Mouse (Mus musculus) neural tube, embryonic 12.5 days (tissue): ENCODE results near the gene Safb2. TPM values are rescaled to one million over a fixed set of nuclear protein-coding genes. Genes with fewer than 3 reads are reported as not detected.
"Not testable (repeated sequence)": the region's sequence is repeated elsewhere in the genome, so short reads cannot be mapped to it uniquely, and the experiment has no call there.

Experiments
- ATAC-seq: fragments of 200-750 bp; cut with Nextera tagmentation; 2 replicates; pipeline ENCODE4 v1.8.0; 2017; ENCODE audit warnings: low read depth, mild to moderate bottlenecking, moderate TSS enrichment, moderate library complexity; ENCODE audit not compliant: low FRiP score
- H3K27ac ChIP-seq: fragments of 300-500 bp; sonication (generic); 2 replicates; pipeline ENCODE4 v1.5.1; 2016
- H3K27me3 ChIP-seq: fragments of 300-500 bp; sonication (generic); replicated peaks from 2 replicates; pipeline ENCODE4 v1.6.1; 2016; ENCODE audit warnings: mild to moderate bottlenecking
- H3K36me3 ChIP-seq: fragments of 300-500 bp; sonication (generic); 2 replicates; pipeline ENCODE4 v1.6.1; 2016; ENCODE audit warnings: mild to moderate bottlenecking
- H3K4me1 ChIP-seq: fragments of 300-500 bp; sonication (generic); 2 replicates; pipeline ENCODE4 v1.6.1; 2016
- H3K4me2 ChIP-seq: fragments of 300-500 bp; sonication (generic); replicated peaks from 2 replicates; pipeline ENCODE4 v1.6.1; 2016; ENCODE audit warnings: mild to moderate bottlenecking
- H3K4me3 ChIP-seq: fragments of 300-500 bp; sonication (generic); 2 replicates; pipeline ENCODE4 v1.5.1; 2016
- H3K9ac ChIP-seq: fragments of 300-500 bp; sonication (generic); 2 replicates; pipeline ENCODE4 v1.6.1; 2016; ENCODE audit warnings: mild to moderate bottlenecking
- H3K9me3 ChIP-seq: fragments of 300-500 bp; sonication (generic); 2 replicates; pipeline ENCODE4 v1.6.1; 2016; ENCODE audit warnings: mild to moderate bottlenecking
- WGBS: fragments of 180-500 bp; shearing (Covaris S2); methylation state at CpG from one replicate; pipeline ENCODE4 v1.1.7; 2016; 5-methylcytosine and 5-hydroxymethylcytosine counted together
- polyA plus RNA-seq: library from polyadenylated mRNA; unstranded; fragments of >200 nt; fragmentation: Nextera tagmentation; extraction: Ambion mirVana; gene quantifications from 2 replicates; pipeline ENCODE4 v1.2.1, GENCODE M21; 2016

Safb2 gene
- polyA plus RNA-seq, 1 experiment from 2014 or later: 90.5 TPM

DNA sequence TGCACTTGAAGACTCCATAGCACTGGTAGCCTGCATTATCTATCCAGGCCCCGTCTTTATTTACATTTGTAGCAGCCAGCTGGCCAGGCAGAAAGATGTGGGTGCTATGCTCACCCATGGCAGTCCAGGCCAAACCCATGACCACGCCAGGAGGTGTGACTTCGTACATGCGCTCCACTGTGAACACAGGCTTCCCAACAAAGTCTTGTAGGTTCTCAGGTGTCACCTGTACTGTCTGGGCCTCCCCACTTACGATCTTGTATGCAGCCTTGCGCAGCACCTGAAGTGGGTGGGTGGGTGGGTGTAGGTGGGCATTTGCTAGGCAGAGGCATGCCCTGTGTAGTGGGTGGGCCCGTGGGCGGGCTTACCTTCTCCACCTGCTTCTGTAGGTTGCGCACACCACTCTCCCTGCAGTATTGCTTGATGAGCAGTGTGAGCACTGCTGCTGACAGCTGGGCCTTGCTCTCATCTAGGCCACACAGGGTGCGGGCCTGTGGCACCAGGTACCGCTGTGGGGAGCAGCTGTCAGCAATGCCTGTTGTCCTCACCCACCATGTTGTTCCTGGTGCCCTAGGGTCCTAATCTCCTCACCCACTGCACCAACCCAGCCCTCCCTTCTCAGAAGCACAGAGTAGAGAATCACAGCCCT lies 30.9 kb upstream of the Safb2 start:
- H3K4me3 ChIP-seq: no peak overlapping the region; the same call in 1 of the 2 replicates
- peaks cover 20% of the 10 kb centered on the region for H3K4me1 ChIP-seq
- peak overlapping the region; percentile 90 for H3K9ac ChIP-seq
- no peak for ATAC-seq
- H3K27ac ChIP-seq: no peak overlapping the region
- peaks cover 61% of the 10 kb centered on the region for H3K36me3 ChIP-seq
- H3K27me3 ChIP-seq: no peaks in the 10 kb centered on the region
- H3K9me3 ChIP-seq: no peaks in the 10 kb centered on the region
- WGBS: 90% methylated on average over 11 of the region's 11 CpGs
- peak overlapping the region; percentile 95 for H3K4me2 ChIP-seq

DNA sequence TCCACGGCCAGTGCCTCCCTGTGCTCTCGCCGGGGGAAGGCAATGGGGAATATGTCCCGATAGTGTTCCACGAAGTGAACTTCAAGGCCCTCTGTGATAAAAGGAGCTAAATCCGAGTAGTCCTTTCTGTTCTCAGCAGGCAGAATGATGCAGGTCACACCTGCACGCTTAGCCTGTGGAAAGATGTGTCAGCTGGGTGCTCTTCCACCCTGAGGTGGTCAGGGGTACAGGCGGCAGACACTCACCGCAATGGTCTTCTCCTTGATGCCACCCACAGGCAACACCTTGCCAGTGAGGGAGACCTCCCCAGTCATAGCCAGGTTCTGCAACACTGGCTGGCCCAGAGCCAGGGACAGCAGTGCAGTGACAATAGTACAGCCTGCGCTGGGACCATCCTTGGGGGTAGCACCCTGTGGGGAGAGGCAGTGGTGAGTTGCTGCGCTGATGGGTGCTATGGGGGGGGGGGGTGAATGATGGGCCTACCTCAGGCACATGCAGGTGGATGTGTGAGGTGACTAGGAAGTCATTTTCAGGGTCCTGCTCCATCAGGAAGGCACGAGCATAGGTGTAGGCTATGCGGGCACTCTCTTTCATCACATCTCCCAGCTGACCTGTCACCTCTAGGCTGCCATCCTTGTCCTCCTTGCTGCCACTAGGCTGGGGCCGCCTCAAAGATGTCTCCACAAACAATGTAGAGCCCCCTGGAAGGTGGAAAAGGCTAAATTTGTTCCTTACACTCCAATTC lies 30.2 kb upstream of the Safb2 start:
- Histone ChIP-seq H3K4me1 (peaks cover 23% of the 10 kb centered on the region), H3K36me3 (peaks cover 54% of the 10 kb centered on the region), H3K9ac (peak overlapping the region; percentile 90), H3K27ac (no peak overlapping the region), H3K27me3 (no peaks in the 10 kb centered on the region), H3K4me2 (peak overlapping the region; percentile 95), H3K9me3 (no peaks in the 10 kb centered on the region), H3K4me3 (peak overlapping the region; percentile 75)
- ATAC-seq: no peak
- WGBS: 33% methylated on average over 14 of the region's 14 CpGs

DNA sequence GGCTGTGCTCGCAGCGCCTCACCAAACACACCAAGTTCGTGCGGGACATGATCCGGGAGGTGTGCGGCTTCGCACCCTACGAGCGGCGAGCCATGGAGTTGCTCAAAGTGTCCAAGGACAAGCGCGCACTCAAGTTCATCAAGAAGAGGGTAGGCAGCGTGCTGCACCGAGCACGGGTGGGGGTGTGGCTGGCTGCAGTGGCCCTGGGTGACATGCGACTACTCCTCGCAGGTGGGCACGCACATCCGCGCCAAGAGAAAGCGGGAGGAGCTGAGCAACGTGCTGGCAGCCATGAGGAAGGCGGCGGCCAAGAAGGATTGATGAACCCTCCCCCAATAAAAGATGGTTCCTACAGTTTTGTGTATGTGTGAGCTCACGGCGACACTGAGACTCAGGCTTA lies 29.5 kb upstream of the Safb2 start:
- H3K27ac ChIP-seq, H3K9me3 ChIP-seq, ATAC-seq, H3K27me3 ChIP-seq: not testable (repeated sequence)
- Histone ChIP-seq H3K4me3 (peak overlapping the region; percentile 75), H3K4me1 (peaks cover 25% of the 10 kb centered on the region), H3K9ac (peak overlapping the region; percentile 90), H3K36me3 (peaks cover 47% of the 10 kb centered on the region), H3K4me2 (peak overlapping the region; percentile 95)
- under 1% methylated on average over 26 of the region's 26 CpGs for WGBS

DNA sequence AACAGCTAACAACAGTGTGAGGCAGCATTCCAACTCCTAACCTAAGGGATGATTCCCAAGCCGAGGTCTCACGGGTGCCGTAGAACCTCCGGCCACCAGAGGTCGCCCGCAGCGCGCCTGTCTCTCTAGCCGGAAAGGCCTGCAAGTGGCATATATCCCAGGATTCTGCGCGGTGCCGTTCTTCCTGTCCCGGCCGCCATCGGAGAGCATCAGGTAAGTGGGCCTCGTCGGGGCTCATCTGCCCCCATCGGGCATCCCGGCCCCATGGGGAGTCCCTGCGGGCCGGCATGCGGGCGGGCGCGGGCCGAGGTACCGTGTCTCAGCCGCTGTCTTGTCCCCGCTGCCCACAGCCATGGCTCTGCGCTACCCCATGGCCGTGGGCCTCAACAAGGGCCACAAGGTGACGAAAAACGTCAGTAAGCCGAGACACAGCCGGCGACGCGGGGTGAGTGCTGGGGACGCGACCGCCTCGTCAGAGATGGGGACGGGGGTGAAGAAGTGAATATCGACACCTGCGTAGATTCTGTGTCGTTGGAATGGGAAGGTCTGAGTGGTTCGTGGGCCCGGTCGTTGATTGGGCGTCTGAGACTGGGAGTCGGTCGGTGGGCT lies 29.0 kb upstream of the Safb2 start, which contains the start of gene Rpl36:
TSS of gene Rpl36 (plus strand) at position 181 of the 609 bp plus-strand sequence.
- peak; percentile 34 for ATAC-seq
- Histone ChIP-seq H3K27ac (peak within 1 kb of the TSS; percentile 82), H3K27me3 (no peaks in the 10 kb centered on the region), H3K4me2 (peak within 1 kb of the TSS; percentile 95), H3K4me1 (peaks cover 31% of the 10 kb centered on the region), H3K9me3 (no peaks in the 10 kb centered on the region), H3K4me3 (peak within 1 kb of the TSS; percentile 75), H3K36me3 (peaks cover 42% of the 10 kb centered on the region), H3K9ac (peak within 1 kb of the TSS; percentile 90)
- WGBS: under 1% methylated on average over 52 of the region's 52 CpGs

DNA sequence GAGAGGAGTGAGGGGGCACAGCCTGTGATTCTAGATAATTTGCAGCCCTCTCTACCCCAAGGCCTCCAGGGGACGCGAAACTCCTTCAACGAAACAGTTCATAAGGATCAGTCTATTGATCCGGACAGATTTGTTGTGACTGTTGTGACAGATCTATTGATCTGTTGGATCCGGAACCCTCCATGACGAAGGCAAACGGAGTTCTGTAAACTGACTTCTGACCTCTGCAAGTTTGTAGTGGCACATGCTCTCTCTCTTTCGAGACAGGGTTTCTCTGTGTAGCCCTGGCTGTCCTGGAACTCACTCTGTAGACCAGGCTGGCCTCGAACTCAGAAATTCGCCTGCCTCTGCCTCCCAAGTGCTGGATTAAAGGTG lies 28.2 kb upstream of the Safb2 start:
- H3K4me3 ChIP-seq: not testable (repeated sequence)
- peaks cover 32% of the 10 kb centered on the region for H3K4me1 ChIP-seq

DNA sequence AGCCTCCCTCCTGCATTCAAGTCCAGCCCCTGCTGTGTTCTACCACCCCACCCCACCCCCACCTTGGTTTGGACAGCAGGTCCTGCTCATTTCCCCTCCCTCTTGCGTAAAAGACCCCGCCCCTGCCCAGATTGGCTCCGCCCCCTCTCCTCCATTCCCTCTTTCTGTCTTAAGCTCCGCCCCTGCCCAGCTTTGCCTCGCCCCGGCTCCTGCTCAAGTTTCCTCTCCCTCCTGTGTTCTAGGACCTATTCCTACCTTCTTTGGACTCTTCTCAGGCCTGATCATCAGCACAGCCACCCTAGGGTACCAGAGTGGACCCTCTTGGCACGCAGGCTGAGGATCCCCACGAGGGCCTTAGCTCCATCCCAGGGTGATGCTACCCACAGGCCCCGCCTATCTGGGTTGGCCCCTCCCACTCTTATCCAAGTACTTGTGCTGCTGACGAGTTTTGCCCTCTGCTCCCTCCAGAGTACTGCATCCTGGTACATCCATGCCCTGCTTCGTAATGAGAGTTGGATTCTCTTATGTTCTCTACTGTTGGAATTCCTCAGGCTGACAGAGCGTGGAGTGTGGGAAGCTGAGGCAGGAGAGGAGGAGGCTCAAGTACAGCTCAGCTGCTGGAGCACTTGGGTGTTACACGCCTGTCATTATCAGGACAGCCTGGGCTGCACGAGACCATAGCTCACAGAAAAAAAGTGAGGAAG lies 27.6 kb upstream of the Safb2 start:
- H3K4me1 ChIP-seq: peaks cover 32% of the 10 kb centered on the region
- H3K4me3 ChIP-seq: no peak overlapping the region
- H3K36me3 ChIP-seq: peaks cover 34% of the 10 kb centered on the region
- H3K27ac ChIP-seq: no peak overlapping the region; the same call in 1 of the 2 replicates
- 15% methylated on average over 14 of the region's 14 CpGs for WGBS
- H3K9ac ChIP-seq: no peak overlapping the region
- no peaks in the 10 kb centered on the region for H3K9me3 ChIP-seq
- H3K27me3 ChIP-seq: no peaks in the 10 kb centered on the region
- peak overlapping the region; percentile 16; the same call in 1 of the 2 replicates for H3K4me2 ChIP-seq
- no peak for ATAC-seq

More for the DNA sequence above, 28.2 kb upstream of the Safb2 start:
- not testable (repeated sequence) for H3K9ac ChIP-seq, H3K4me2 ChIP-seq, H3K27me3 ChIP-seq, H3K27ac ChIP-seq, H3K9me3 ChIP-seq, ATAC-seq
- H3K36me3 ChIP-seq: peaks cover 36% of the 10 kb centered on the region
- 80% methylated on average over 10 of the region's 10 CpGs for WGBS

DNA sequence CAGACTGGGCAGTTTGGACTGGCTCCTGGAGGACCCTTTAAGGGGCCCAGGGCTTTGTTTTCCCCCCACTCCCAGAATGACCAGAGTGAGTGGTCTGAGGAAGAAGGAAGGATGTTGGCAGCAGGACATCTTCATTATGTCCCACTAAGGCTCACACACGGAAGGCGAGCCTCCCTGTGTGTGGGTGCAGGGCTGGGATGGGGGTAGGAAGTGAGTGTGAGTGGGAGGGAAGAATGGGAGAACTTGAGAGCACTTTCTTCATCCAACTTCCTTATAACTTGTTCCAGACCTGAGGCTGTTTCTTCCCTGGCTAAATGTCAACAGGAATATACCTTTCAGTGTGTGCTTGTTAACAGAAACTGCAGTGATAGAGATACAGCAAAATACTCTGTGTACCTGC lies 26.9 kb upstream of the Safb2 start:
- H3K36me3 ChIP-seq: peaks cover 34% of the 10 kb centered on the region
- H3K9me3 ChIP-seq: no peaks in the 10 kb centered on the region
- H3K27ac ChIP-seq: no peak overlapping the region
- no peak overlapping the region for H3K4me2 ChIP-seq
- WGBS: 78% methylated on average over 2 of the region's 2 CpGs
- H3K4me3 ChIP-seq: no peak overlapping the region
- no peak for ATAC-seq
- no peaks in the 10 kb centered on the region for H3K27me3 ChIP-seq
- H3K4me1 ChIP-seq: peaks cover 32% of the 10 kb centered on the region
- H3K9ac ChIP-seq: no peak overlapping the region

DNA sequence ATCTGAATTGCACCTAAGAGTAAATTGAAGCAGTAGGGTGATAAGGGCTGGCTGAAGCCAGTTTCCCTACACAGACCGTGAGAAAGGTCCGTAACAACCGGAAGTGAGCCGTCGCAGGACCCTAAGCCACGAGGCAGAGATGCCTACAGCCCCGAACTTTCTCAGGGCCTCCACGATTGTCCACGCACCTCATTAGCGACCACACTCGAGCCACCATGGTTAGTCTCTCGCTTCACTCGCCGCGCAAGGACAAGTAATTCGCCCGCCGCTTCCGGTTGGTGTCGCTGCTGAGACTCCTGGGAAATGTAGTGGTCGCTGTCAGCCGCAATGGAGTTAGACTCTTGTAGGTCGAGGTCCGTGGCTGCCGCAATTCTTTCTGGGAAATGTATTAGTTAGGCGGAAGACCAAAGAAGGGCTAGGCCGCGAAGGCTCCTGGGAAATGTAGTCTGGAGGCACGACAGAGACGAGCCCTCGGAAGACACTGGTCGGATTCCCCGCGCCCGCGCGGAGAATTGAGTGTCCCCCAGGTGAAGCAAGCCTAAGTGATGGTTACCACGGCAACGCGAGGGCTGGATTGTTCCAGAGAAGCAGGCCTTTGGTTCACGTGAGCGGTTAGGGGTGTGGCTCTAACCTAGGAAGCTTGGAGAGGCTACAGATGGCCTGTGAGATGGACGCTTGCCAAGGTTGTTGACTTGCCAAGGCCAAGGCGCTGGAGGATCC lies 25.2 kb upstream of the Safb2 start, which contains the start of gene 2410015M20Rik:
TSS of gene 2410015M20Rik (minus strand) at position 320 of the 720 bp plus-strand sequence.
- peak within 1 kb of the TSS; percentile 67 for H3K4me3 ChIP-seq
- 0 out of 2 replicates have a peak within 1 kb of the TSS, but pooled peaks have one; percentile 53 for H3K27ac ChIP-seq
- H3K36me3 ChIP-seq: peaks cover 34% of the 10 kb centered on the region
- peak; percentile 85 for ATAC-seq
- no peaks in the 10 kb centered on the region for H3K27me3 ChIP-seq
- H3K9ac ChIP-seq: peak within 1 kb of the TSS; percentile 72
- no peaks in the 10 kb centered on the region for H3K9me3 ChIP-seq
- H3K4me1 ChIP-seq: peaks cover 24% of the 10 kb centered on the region
- WGBS: under 1% methylated on average over 44 of the region's 44 CpGs
- H3K4me2 ChIP-seq: peak within 1 kb of the TSS; percentile 85

DNA sequence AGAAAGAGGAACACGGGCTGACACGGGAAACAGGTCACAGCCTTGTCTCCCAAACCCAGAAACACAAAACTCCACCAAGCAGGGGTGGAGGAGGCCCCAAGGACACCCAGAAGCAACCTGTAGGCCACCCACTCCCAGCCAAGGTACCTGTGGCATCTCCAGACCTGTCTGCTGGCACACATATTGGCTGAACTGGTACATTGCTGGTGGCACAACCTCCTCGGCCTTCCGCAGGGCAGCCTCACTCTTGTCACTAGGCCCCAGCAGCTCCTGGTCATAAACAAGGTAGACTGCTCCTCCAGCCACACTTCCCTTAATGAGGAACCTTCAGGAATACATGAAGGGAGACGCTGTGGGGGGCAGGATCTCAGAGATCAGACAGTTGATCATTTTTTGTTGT lies 24.3 kb upstream of the Safb2 start:
- 58% methylated on average over 5 of the region's 5 CpGs for WGBS
- H3K4me3 ChIP-seq: peak overlapping the region; percentile 67
- H3K27ac ChIP-seq: no peak overlapping the region
- H3K9me3 ChIP-seq: no peaks in the 10 kb centered on the region
- ATAC-seq: no peak
- peak overlapping the region; percentile 72 for H3K9ac ChIP-seq
- peaks cover 17% of the 10 kb centered on the region for H3K4me1 ChIP-seq
- no peaks in the 10 kb centered on the region for H3K27me3 ChIP-seq
- peaks cover 39% of the 10 kb centered on the region for H3K36me3 ChIP-seq
- peak overlapping the region; percentile 85 for H3K4me2 ChIP-seq

DNA sequence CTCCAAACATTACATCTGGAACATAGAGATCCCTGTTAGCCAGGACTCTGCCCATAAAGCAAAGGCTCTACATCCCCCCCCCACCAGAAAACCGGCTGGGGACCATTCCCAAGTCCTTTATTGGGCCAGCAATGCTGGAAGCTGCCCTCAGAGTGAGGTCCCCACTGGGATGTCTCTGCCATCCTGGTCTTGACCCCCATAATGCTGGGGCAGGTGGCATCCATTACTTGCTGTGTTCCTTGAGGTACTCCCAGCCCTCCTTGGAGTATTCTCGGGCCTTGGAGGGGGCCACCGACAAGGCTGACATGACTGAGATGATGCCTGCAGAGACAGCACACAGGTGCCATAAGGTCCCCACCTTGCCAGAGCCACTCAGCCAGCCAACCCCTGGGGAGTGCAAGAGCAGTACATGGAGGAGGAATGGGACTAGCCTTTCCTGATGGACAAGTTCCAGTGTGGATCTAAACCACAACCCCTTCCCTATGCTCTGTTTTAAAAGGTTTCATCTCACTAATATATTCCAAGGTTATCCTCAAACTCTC lies 23.2 kb upstream of the Safb2 start:
- H3K27me3 ChIP-seq: no peaks in the 10 kb centered on the region
- H3K36me3 ChIP-seq: peaks cover 50% of the 10 kb centered on the region
- 80% methylated on average over 3 of the region's 3 CpGs for WGBS
- no peak overlapping the region for H3K27ac ChIP-seq
- H3K4me3 ChIP-seq: no peak overlapping the region
- no peak overlapping the region for H3K4me2 ChIP-seq
- H3K9ac ChIP-seq: peak overlapping the region; percentile 17; the same call in 1 of the 2 replicates
- no peak for ATAC-seq
- peaks cover 17% of the 10 kb centered on the region for H3K4me1 ChIP-seq
- no peaks in the 10 kb centered on the region for H3K9me3 ChIP-seq

DNA sequence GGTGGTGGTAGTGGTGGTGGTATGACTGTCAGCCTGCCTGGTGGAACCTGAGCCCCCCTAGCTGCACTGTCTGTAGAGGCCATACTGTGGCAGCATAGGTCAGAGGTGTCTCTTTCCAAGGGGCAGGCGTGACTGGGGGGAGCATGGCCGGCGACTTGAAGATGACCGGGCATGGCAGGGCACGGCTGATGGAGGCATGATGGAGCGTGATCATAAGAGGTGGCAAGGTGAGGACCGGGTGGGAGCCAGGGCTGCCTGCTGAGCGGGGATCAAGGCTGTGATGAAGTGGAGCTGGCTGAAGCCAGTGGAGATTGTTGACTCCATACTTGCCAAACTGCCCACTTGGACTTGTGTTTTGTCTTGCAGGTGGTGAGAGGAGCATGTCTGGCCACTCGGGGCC lies 21.0 kb upstream of the Safb2 start:
- 90% methylated on average over 9 of the region's 9 CpGs for WGBS
- Histone ChIP-seq H3K9me3 (no peaks in the 10 kb centered on the region), H3K27me3 (no peaks in the 10 kb centered on the region), H3K4me1 (peaks cover 14% of the 10 kb centered on the region), H3K9ac (no peak overlapping the region), H3K4me2 (no peak overlapping the region), H3K4me3 (no peak overlapping the region), H3K36me3 (peaks cover 71% of the 10 kb centered on the region), H3K27ac (no peak overlapping the region)
- no peak for ATAC-seq
